Mouse (Mus musculus) heart, adult 2 months (tissue): ENCODE results near the gene Mbd3. TPM values are rescaled to one million over a fixed set of nuclear protein-coding genes. Genes with fewer than 3 reads are reported as not detected.

ENCODE experiments used
- DNase-seq, 2 experiments: peaks; one replicate each; pipeline ENCODE4 v3.0.0; 2021
- H3K27ac ChIP-seq: fragments of 200-600 bp; 2 replicates; pipeline ENCODE4 v1.8.1; 2022
- H3K27me3 ChIP-seq: fragments of 200-500 bp; 2 replicates; pipeline ENCODE4 v1.6.1; 2012; ENCODE audit warnings: mild to moderate bottlenecking, low read length, inconsistent platforms, mixed read lengths; ENCODE audit not compliant: control insufficient read depth, insufficient read depth
- H3K36me3 ChIP-seq: fragments of 200-500 bp; 2 replicates; pipeline ENCODE4 v1.6.1; 2012; ENCODE audit warnings: low read length, inconsistent platforms; ENCODE audit not compliant: control insufficient read depth, insufficient read depth
- H3K4me1 ChIP-seq: fragments of 200-500 bp; 2 replicates; pipeline ENCODE4 v1.6.1; 2011; ENCODE audit warnings: low read length; ENCODE audit not compliant: control insufficient read depth, insufficient read depth
- H3K4me3 ChIP-seq: fragments of 200-600 bp; 2 replicates; pipeline ENCODE4 v1.8.1; 2022
- H3K79me2 ChIP-seq: fragments of 200-500 bp; replicated peaks from 2 replicates; pipeline ENCODE4 v1.6.1; 2012; ENCODE audit warnings: mild to moderate bottlenecking, inconsistent platforms, low read length, moderate library complexity, mixed read lengths; ENCODE audit not compliant: control insufficient read depth, insufficient read depth
- H3K9ac ChIP-seq: fragments of 200-500 bp; 2 replicates; pipeline ENCODE4 v1.6.1; 2012; ENCODE audit warnings: low read depth, mild to moderate bottlenecking, control low read depth, inconsistent platforms, low read length, mixed read lengths
- CTCF ChIP-seq: fragments of 200-600 bp; IDR thresholded peaks from 2 replicates; pipeline ENCODE4 v1.8.1; 2022; ENCODE audit warnings: antibody characterized with exemption, mild to moderate bottlenecking, moderate library complexity
- EP300 ChIP-seq: fragments of 200-500 bp; IDR thresholded peaks from 2 replicates; pipeline ENCODE4 v1.6.1; 2011; ENCODE audit warnings: low read depth, low read length, control low read depth; ENCODE audit not compliant: insufficient read depth
- POLR2A ChIP-seq: fragments of 200-500 bp; IDR thresholded peaks from 2 replicates; pipeline ENCODE4 v1.6.1; 2011; ENCODE audit warnings: mild to moderate bottlenecking, low read depth, low read length, control low read depth; ENCODE audit not compliant: insufficient read depth
- whole genome bisulfite sequencing: fragments of 180-500 bp; shearing (Covaris S2); methylation state at CpG from one replicate; pipeline ENCODE4 v1.1.7; 2018; 5-methylcytosine and 5-hydroxymethylcytosine counted together
- intact Hi-C: fragments of 180-260 bp; cut with DNase I; formaldehyde crosslinking; loops from one replicate; pipeline ENCODE4 v1.15.1; 2025
- polyA plus RNA-seq: library from polyadenylated mRNA; depleted of rRNA; stranded (reverse); fragments of >200 nt; gene quantifications from 2 replicates; pipeline ENCODE4 v1.2.3, GENCODE M21; 2012
- total RNA-seq, 2 experiments: library from RNA; stranded (reverse); gene quantifications; 2 replicates each; pipeline ENCODE4 v1.2.3; 2021

Mbd3 gene
- total and polyA plus RNA-seq, 3 experiments = 86.5 to 95.2 (median 95.1) TPM

- TF ChIP-seq CTCF (no peak), EP300 (no peak), POLR2A (no peak)
- peak overlapping the region; percentile 82 for H3K9ac ChIP-seq
- H3K79me2 ChIP-seq = peaks cover 4% of the 10 kb centered on the region; the same call in 1 of the 2 replicates
- peak overlapping the region; percentile 61 for H3K27ac ChIP-seq
- peaks cover 1% of the 10 kb centered on the region; the same call in 1 of the 2 replicates for H3K4me1 ChIP-seq
- no peaks in the 10 kb centered on the region for H3K27me3 ChIP-seq
- H3K36me3 ChIP-seq = no peaks in the 10 kb centered on the region
- 26% methylated on average over 16 of the region's 16 CpGs for WGBS
- intact Hi-C loops = loop anchor here (2.0 to 5.0 kb wide), 3 partner anchors 25 to 271 kb away; partner anchors contain the start of genes Izumo4, Mbd3, Mob3a and Uqcr11
- H3K4me3 ChIP-seq = peak overlapping the region; percentile 32
- DNase-seq = peak in 1 of 2 experiments; percentile 48
Observed at GRCm38 (mm10) chr10:80431570-80432386, 32.4 kb upstream of the Mbd3 start.

DNA sequence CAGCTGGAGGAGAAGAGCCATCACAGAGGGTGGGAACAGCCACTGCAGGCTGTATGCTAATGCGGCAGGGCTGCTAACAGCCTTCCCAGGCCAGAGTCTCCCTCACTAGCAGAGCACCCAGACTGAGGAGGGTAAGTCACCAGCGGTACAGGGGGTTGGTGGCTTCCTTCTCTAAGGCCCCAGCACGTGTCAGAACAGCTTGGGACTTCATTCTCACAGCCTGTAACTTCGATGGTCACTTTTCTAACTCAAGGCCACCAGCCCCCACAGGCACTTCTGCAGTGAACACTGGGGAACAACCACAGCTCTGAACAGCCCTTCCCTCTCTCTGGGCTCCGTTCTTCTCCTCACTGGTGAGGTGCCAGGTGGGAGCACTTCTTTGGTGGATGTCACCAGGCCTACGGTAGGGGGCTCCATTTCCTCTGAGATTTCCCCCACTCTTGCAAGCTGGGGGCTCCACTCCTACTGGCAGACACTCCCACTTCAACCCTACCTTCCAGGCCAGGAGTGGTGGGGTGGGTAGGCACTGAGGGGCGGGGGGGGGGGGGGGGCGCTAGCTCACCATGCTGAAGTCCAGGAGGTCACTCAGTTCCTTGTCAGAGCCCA, 31.1 kb upstream of the Mbd3 start:
- no peaks in the 10 kb centered on the region for H3K36me3 ChIP-seq
- peak overlapping the region; percentile 50 for H3K27ac ChIP-seq
- H3K27me3 ChIP-seq = no peaks in the 10 kb centered on the region
- peak in 1 of 2 experiments; percentile 2 for DNase-seq
- H3K9ac ChIP-seq = no peak overlapping the region
- 58% methylated on average over 8 of the region's 8 CpGs for WGBS
- TF ChIP-seq CTCF (no peak), POLR2A (no peak), EP300 (no peak)
- intact Hi-C loops = loop anchor here (2.0 to 5.0 kb wide), 3 partner anchors 24 to 272 kb away; partner anchors contain the start of genes Izumo4, Mbd3, Mob3a and Uqcr11
- H3K79me2 ChIP-seq = peaks cover 4% of the 10 kb centered on the region; the same call in 1 of the 2 replicates
- no peak overlapping the region for H3K4me3 ChIP-seq
- peaks cover 1% of the 10 kb centered on the region; the same call in 1 of the 2 replicates for H3K4me1 ChIP-seq

- H3K4me1 ChIP-seq = peaks cover 1% of the 10 kb centered on the region; the same call in 1 of the 2 replicates
- DNase-seq = peak in 1 of 2 experiments; percentile 18
- intact Hi-C loops = loop anchor here (2.0 to 5.0 kb wide), 3 partner anchors 23 to 273 kb away; partner anchors contain the start of genes Izumo4, Mbd3, Mob3a and Uqcr11
- no peaks in the 10 kb centered on the region for H3K36me3 ChIP-seq
- peaks cover 4% of the 10 kb centered on the region; the same call in 1 of the 2 replicates for H3K79me2 ChIP-seq
- H3K27me3 ChIP-seq = no peaks in the 10 kb centered on the region
- no peak overlapping the region for H3K27ac ChIP-seq
- H3K4me3 ChIP-seq = no peak overlapping the region
- TF ChIP-seq EP300 (no peak), POLR2A (no peak), CTCF (no peak)
- WGBS = 82% methylated on average over 8 of the region's 8 CpGs
- no peak overlapping the region for H3K9ac ChIP-seq
Observed at GRCm38 (mm10) chr10:80429800-80430199, 30.4 kb upstream of the Mbd3 start.

- TF ChIP-seq CTCF (0 out of 2 replicates have a peak, but pooled peaks have one; percentile 21), POLR2A (no peak), EP300 (no peak)
- H3K4me3 ChIP-seq = no peak overlapping the region
- no peaks in the 10 kb centered on the region for H3K27me3 ChIP-seq
- intact Hi-C loops = no loop called here
- H3K79me2 ChIP-seq = no peaks in the 10 kb centered on the region
- no peak for DNase-seq
- no peaks in the 10 kb centered on the region for H3K36me3 ChIP-seq
- H3K9ac ChIP-seq = no peak overlapping the region
- 91% methylated on average over 3 of the region's 3 CpGs for WGBS
- no peaks in the 10 kb centered on the region for H3K4me1 ChIP-seq
- no peak overlapping the region for H3K27ac ChIP-seq
Observed at GRCm38 (mm10) chr10:80425041-80425440, 25.7 kb upstream of the Mbd3 start.

GRCm38 (mm10) chr10:80423562-80423961, 24.2 kb upstream of the Mbd3 start:
- intact Hi-C loops = no loop called here
- Histone ChIP-seq H3K27me3 (no peaks in the 10 kb centered on the region), H3K4me3 (no peak overlapping the region), H3K9ac (no peak overlapping the region), H3K79me2 (no peaks in the 10 kb centered on the region), H3K4me1 (no peaks in the 10 kb centered on the region), H3K27ac (no peak overlapping the region), H3K36me3 (no peaks in the 10 kb centered on the region)
- TF ChIP-seq POLR2A = no peak
- 66% methylated on average over 4 of the region's 4 CpGs for WGBS
- DNase-seq = peak in 1 of 2 experiments; percentile 23
